Mouse (Mus musculus): ENCODE measurements around the gene Kap.

- TF ChIP-seq POLR2A (IDR thresholded peaks at IDR 0.05; ENCODE audit: borderline replicate concordance, low read depth, low read length) (no peak), CTCF (IDR thresholded peaks at IDR 0.05; ENCODE audit: low read depth, low read length) (no peak)
Observed at GRCm38 (mm10) chr6:133849359-133849758, 4.2 kb downstream of the Kap start.
